Mouse (Mus musculus): ENCODE measurements at regions not wholly inside any gene's neighbourhood (a gene's known extent, or its start where the extent isn't known, plus 50 kb on each side); places are given as distances from the start of the nearest gene placed in this dataset.
A peak's percentile ranks its signal among the peaks of the same experiment; 100 is the strongest.

- no peak for ATAC-seq (replicated peaks; ENCODE audit: low FRiP score, low TSS enrichment, poor library complexity, severe bottlenecking)
These were observed 212.4 kb upstream of the Atp5g3 start for GRCm38 (mm10) chr2:74123360-74124074.

- ATAC-seq (replicated peaks; ENCODE audit: low FRiP score, low TSS enrichment, poor library complexity, severe bottlenecking): no peak
These were observed 211.8 kb upstream of the Atp5g3 start for GRCm38 (mm10) chr2:74122937-74123336.

DNA sequence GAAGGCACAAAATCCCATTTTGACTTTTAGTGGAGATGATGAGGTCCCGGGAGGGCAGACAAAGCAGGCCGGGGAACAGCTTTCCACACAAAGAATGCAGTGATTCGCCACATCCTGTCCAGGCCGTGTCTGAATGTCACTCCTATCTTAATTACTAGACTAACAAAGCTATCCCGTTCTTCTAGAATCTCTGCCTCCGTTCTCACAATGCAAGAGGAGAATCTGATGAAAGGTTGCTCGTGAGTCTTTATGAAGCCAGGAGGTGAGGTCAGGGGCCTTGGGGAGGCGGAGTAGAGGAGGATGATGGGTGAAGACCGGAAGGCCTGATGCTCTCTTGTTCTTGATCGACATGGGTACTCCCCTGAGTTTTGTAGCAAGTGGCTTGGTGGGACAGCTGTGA, 208.9 kb upstream of the Atp5g3 start:
- ATAC-seq (replicated peaks; ENCODE audit: low FRiP score, low TSS enrichment, poor library complexity, severe bottlenecking): no peak

- no peak for ATAC-seq (replicated peaks; ENCODE audit: low FRiP score, low TSS enrichment, poor library complexity, severe bottlenecking)
These were observed 208.2 kb upstream of the Atp5g3 start for GRCm38 (mm10) chr2:74119167-74119937.

DNA sequence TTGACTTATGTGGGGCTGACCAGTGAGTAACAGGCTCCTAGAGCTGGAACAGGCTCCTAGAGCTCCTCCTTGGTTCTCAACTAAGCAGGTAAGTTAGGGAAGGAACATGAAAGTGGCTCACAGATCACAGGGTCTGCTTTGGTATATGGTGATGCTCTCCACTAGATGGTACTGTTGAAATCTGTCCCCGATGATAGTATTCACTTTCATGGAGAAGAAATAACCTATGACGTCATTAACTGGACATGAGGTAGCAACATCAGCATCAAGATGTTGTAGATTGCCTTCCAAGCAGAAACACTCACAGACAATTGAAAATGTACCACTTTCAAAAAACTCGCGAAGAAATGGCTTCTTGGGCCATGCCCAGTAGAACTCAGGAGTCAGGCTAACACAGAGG, 195.3 kb upstream of the Atp5g3 start:
- no peak for ATAC-seq (replicated peaks; ENCODE audit: low FRiP score, low TSS enrichment, poor library complexity, severe bottlenecking)

- no peak for ATAC-seq (replicated peaks; ENCODE audit: low FRiP score, low TSS enrichment, poor library complexity, severe bottlenecking)
These were observed 188.7 kb upstream of the Atp5g3 start for GRCm38 (mm10) chr2:74099671-74100372.

DNA sequence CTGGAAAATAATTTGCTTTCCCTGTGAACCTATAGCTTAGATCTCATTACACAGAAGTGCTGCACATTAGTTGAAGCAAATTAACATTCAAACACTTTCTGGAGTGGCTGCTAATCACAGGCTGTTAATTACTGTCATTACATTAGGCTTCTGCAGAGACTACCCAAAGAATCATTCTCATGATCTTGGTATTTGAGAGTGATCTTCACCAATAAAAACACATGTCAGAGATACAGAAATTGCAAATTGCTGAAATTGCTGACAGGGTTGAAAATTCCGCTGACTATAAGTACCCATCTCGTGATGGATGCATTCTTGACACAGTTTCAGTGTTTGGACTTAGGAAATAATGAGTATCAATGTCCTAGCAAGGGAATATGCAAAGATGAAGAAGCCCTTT, 185.7 kb upstream of the Atp5g3 start:
- no peak for ATAC-seq (replicated peaks; ENCODE audit: low FRiP score, low TSS enrichment, poor library complexity, severe bottlenecking)

GRCm38 (mm10) chr2:74093494-74093893, 182.4 kb upstream of the Atp5g3 start:
- ATAC-seq (replicated peaks; ENCODE audit: low FRiP score, low TSS enrichment, poor library complexity, severe bottlenecking): no peak

DNA sequence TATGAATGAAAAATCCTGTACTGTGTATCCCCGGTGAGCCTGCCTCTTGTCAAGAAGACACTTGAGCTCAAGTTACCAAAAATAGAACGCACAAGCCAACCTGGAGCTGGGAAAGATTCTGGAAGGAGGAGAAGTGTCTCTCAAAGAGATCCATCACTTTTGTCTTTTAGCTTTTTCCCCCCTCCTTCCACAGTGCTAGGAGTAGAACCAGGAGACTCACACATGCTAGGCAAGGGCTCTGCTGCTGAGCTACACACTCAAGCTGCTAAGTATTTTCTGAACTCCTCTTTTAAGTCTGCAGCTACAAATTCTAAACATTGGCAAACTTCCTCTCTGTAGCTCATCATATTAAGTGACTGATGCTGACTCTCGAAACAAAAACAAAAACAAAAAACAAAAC, 176.2 kb upstream of the Atp5g3 start:
- ATAC-seq (replicated peaks; ENCODE audit: low FRiP score, low TSS enrichment, poor library complexity, severe bottlenecking): no peak

- ATAC-seq (replicated peaks; ENCODE audit: low FRiP score, low TSS enrichment, poor library complexity, severe bottlenecking): no peak
These were observed 173.8 kb upstream of the Atp5g3 start for GRCm38 (mm10) chr2:74084971-74085370.

GRCm38 (mm10) chr2:74076774-74077173, 165.6 kb upstream of the Atp5g3 start:
- no peak for ATAC-seq (replicated peaks; ENCODE audit: low FRiP score, low TSS enrichment, poor library complexity, severe bottlenecking)

GRCm38 (mm10) chr2:74075566-74075965, 164.4 kb upstream of the Atp5g3 start:
- ATAC-seq (replicated peaks; ENCODE audit: low FRiP score, low TSS enrichment, poor library complexity, severe bottlenecking): no peak

- ATAC-seq (replicated peaks; ENCODE audit: low FRiP score, low TSS enrichment, poor library complexity, severe bottlenecking): no peak
These were observed 162.3 kb upstream of the Atp5g3 start for GRCm38 (mm10) chr2:74073396-74073795.

DNA sequence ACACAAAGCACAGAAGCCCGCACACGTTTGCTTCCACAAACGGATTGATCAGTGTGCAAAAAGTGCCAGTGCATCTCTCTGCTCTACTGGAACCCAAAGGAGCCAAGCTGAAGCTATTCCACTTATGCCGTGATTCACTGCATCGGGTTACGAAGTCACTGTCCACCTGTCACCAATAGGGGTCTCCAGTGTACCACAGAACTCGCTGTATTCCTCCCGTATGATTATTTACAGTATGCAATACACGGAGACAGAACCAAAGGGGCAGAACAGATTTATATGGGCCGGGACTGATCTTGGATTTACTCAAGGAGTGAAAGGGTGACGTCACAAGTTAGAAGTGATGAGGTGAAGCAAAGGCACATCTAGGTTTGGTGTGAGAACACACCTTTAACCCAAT, 155.5 kb upstream of the Atp5g3 start:
- peak; percentile 80 for ATAC-seq (replicated peaks; ENCODE audit: low FRiP score, low TSS enrichment, poor library complexity, severe bottlenecking)

DNA sequence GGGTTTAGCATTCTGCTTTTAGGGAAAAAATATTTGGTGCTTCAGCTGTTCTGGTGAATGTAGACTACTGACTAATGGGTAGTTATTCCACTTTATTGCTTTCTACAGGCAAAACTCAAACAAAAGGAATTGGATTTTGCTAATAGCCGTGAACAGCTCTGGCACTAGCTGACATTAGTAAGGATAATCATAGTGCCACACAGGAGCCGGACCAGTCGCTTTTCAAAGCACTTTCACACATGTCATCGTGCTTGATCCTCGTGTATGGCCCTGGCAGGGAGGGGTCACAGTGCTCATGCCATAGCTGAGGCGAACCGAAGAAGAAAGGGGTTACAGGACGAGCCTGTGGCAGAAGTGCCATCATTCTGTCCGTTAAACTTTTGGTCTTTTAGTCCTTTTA, 153.2 kb upstream of the Atp5g3 start:
- ATAC-seq (replicated peaks; ENCODE audit: low FRiP score, low TSS enrichment, poor library complexity, severe bottlenecking): no peak

DNA sequence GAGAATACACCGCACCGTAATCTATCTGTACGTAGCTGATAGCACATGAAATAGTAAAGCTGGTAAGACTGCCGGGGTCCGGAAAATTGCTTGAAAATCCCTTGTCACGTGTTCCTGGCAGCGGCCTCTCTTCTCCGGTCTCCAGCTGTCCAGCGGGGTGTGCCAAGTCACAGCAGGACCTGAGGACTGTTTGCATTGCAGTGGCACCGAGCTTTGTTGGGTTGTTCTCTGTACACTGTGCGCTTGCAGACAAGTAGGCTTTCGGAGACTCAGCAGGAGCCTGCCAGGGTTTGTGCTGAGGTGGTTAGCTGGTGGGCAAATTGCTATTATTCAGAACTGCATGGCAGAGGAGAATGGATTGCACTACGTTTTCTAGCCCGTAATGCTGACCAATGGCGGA, 152.7 kb upstream of the Atp5g3 start:
- ATAC-seq (replicated peaks; ENCODE audit: low FRiP score, low TSS enrichment, poor library complexity, severe bottlenecking): no peak

DNA sequence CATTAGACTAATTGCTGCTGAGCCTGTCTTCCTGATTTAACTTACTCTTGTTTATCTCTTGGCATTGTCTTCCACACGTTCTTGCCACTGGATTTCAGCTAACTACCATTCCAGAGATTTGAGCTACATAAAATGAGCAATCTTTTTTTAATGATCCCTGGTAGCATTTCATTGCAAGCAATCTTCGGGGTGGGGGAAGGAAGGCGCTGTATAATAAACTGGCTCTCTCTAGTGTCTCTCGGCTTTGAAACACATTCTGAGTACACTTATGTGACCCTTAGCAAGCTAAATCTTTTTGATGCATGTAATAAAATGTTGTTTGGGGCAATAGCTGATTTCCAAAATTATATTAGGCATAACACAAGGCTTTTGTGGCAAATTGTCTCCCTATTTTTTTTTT, 152.2 kb upstream of the Atp5g3 start:
- no peak for ATAC-seq (replicated peaks; ENCODE audit: low FRiP score, low TSS enrichment, poor library complexity, severe bottlenecking)

DNA sequence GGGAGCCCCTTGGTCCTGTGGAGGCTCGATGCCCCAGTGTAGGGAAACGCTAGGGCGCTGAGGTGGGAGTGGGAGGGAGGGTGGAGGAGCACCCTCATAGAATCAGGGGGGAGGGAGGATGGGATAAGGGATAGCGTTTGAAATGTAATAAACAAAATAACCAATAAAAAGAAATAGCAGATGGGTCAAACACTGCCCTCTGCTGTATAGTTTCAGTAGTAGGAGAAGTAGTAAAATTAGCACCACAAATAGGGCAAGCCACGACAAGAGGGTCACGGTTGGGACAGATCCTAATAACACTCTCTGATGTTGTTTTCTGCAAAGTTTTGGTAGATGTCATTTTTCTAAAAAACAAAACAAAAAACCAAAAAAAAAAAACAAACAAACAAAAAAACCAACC, 131.3 kb upstream of the Atp5g3 start:
- no peak for ATAC-seq (replicated peaks; ENCODE audit: low FRiP score, low TSS enrichment, poor library complexity, severe bottlenecking)

DNA sequence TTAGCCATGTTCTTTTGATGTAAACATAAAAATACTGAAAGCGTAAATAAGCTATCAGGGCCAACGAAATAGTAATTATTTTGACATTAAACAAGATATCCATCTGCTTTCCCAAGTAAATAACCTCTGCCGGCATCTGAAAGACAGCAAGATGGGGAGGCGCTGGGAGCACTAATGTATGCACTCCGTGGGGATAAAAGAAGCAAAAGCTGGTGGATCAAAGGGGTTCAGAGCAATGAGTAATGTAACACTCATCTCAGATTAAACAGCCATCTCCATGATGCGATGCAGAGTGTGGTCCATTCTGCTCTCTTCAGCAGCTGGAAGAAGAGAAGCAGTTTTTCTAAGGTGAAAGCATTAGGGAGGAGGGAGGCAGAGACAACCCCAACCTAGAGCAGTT, 128.5 kb upstream of the Atp5g3 start:
- ATAC-seq (replicated peaks; ENCODE audit: low FRiP score, low TSS enrichment, poor library complexity, severe bottlenecking): no peak

DNA sequence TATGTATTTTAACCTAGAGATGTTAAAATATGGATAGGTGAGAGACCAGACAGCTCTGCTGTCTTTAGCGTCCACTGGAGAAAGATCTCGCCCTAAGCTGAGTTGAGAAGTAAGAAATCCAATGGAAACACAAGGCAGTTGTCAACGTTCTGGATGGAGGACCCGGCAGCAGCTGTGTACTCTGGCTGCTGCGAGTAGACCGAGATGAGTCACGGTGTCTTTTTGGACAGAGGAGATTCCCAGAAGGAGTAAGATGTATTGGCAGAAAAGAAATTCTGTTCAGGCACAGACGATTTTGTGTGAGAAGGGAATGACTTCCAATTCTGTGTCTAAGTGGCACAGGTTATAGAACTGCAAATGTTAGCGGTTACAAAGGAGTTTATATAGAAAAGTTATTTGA, 124.9 kb upstream of the Atp5g3 start:
- no peak for ATAC-seq (replicated peaks; ENCODE audit: low FRiP score, low TSS enrichment, poor library complexity, severe bottlenecking)

Data from megakaryocyte-erythroid progenitor cell, adult 5-6 weeks (primary cell).